10 mouse cellular contexts compared by ENCODE assay signal in the genomic region with DNA sequence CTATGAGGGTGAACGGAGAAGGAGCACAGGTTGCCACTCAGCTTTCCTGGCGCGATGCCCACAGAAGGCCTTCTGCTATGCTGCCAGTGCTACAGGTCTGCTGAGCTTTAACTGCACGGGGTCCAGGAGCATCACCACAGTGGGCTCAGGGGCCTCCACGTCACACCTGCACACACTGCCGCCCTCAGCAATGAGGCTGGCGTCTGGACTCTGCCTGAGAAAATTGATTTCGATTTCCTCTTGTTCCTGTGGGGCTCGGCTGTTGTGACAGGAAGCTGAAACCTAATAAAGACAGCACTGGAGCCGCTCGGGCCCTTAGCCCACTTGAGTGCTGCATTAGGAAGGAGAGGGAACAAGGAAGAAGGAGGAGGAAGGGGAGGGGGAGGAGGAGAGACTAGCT.
DNase-seq lines count a peak whose midpoint lies in the region; ATAC-seq lines count a peak whose summit lies in the region.
"Had no signal": no experiment of that assay in that cellular context is flagged by ENCODE, and none has a peak within 500 bp of the region (broad histone marks: within the 10 kb centered on the region; RNA-seq: fewer than 3 reads in every experiment).

No protein-coding gene starts in this region.

- no peaks in the 10 kb centered on the region for H3K27me3 ChIP-seq in hindbrain, embryonic 13.5 days
- H3K27me3 ChIP-seq in midbrain, embryonic 14.5 days (ENCODE audit: control insufficient read depth, insufficient read depth, low read length): no peaks in the 10 kb centered on the region
- H3K27me3 ChIP-seq: neural tube, embryonic 13.5 days had no signal

- H3K4me3 ChIP-seq in hindbrain, embryonic 13.5 days: no peak overlapping the region
- no peak overlapping the region for H3K4me3 ChIP-seq in midbrain, embryonic 14.5 days (replicated peaks; ENCODE audit: low read depth, low read length)
- H3K4me3 ChIP-seq: neural tube, embryonic 13.5 days had no signal

- 0 out of 2 replicates have a peak overlapping the region, but pooled peaks have one; percentile 40 for H3K27ac ChIP-seq in hindbrain, embryonic 13.5 days
- peak overlapping the region; percentile 26 for H3K27ac ChIP-seq in midbrain, embryonic 14.5 days (replicated peaks; ENCODE audit: low read depth, low read length)
- H3K27ac ChIP-seq: liver, embryonic 14.5 days; neural tube, embryonic 13.5 days had no signal

- ATAC-seq in hindbrain, embryonic 13.5 days (ENCODE audit: low FRiP score): no peak
- ATAC-seq in midbrain, embryonic 14.5 days (ENCODE audit: low FRiP score, low TSS enrichment): no peak; the same call in 1 of the 2 replicates

- peak; percentile 81 for DNase-seq in heart, adult 11 months
- no peak for DNase-seq in heart, adult 9 months (ENCODE audit: low spot score in 2 of 2)
- peak; percentile 27 for DNase-seq in right cerebral cortex, postnatal 14 days
- no peak for DNase-seq in right cerebral cortex, postnatal 36 days (ENCODE audit: low spot score in 2 of 2)
- peak; percentile 39 for DNase-seq in midbrain, embryonic 14.5 days
- DNase-seq in liver: no peak
- DNase-seq: heart, postnatal 36 days had no signal

- 59% methylated on average over 11 of the region's 11 CpGs for WGBS in hindbrain, embryonic 13.5 days
- whole genome bisulfite sequencing in midbrain, embryonic 14.5 days: 63% methylated on average over 11 of the region's 11 CpGs

- no peak overlapping the region for H3K9ac ChIP-seq in hindbrain, embryonic 13.5 days
- H3K9ac ChIP-seq in midbrain, embryonic 14.5 days (replicated peaks; ENCODE audit: low read length): no peak overlapping the region
- H3K9ac ChIP-seq: liver, embryonic 14.5 days; neural tube, embryonic 13.5 days had no signal

- H3K4me1 ChIP-seq in hindbrain, embryonic 13.5 days (replicated peaks): peaks cover 8% of the 10 kb centered on the region
- peaks cover 8% of the 10 kb centered on the region; the same call in 1 of the 2 replicates for H3K4me1 ChIP-seq in midbrain, embryonic 14.5 days (ENCODE audit: control insufficient read depth, insufficient read depth, low read length)

- no peak overlapping the region for H3K4me2 ChIP-seq in hindbrain, embryonic 13.5 days
- H3K4me2 ChIP-seq in midbrain, embryonic 14.5 days (ENCODE audit: low read length): no peak overlapping the region
- H3K4me2 ChIP-seq: neural tube, embryonic 13.5 days had no signal

- no peaks in the 10 kb centered on the region for H3K9me3 ChIP-seq in hindbrain, embryonic 13.5 days
- H3K9me3 ChIP-seq in midbrain, embryonic 14.5 days (ENCODE audit: control insufficient read depth, low read length): no peaks in the 10 kb centered on the region
- H3K9me3 ChIP-seq: neural tube, embryonic 13.5 days had no signal

- H3K36me3 ChIP-seq in hindbrain, embryonic 13.5 days: no peaks in the 10 kb centered on the region
- H3K36me3 ChIP-seq in midbrain, embryonic 14.5 days (ENCODE audit: control insufficient read depth, insufficient read depth, low read length): no peaks in the 10 kb centered on the region
- H3K36me3 ChIP-seq: neural tube, embryonic 13.5 days had no signal

Comparison
In these comparisons a context has a peak if more than half of its experiments do, and no peak if none do; other contexts are left out.
1. DNase-seq: peak in heart, adult 11 months (single experiment), right cerebral cortex, postnatal 14 days (single experiment) and midbrain, embryonic 14.5 days (single experiment); none in heart, adult 9 months (0 of 2), right cerebral cortex, postnatal 36 days (0 of 2) and liver (single experiment).